Mouse (Mus musculus): ENCODE results near the gene Ppp1r14c. TPM values are rescaled to one million over a fixed set of nuclear protein-coding genes. Genes with fewer than 3 reads are reported as not detected.

The Ppp1r14c gene
- total and polyA plus RNA-seq, 3 experiments: not detected

DNA sequence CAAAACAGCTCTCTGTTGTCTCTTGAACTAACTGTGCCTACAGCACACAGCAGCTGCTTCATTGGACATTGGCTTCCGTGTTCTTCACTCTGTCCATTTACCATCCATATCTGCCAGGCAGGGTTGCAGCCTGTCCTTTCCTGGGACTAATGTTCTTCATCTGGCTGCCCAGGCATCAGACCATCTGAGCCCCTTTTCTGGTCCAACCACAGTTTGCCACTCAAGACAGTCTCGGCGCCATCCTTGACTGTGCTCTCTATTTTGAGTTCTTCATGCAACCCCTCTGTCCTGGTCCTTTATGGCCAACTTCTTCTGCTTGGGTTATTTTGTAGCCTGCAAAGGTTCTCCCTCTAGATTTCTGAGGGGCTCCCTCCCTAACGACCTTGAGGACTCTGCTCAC, 38.5 kb downstream of the Ppp1r14c start:
- TF ChIP-seq EP300 (IDR thresholded peaks at IDR 0.05; ENCODE audit: low read length) (no peak), MYC (IDR thresholded peaks at IDR 0.05; ENCODE audit: low read depth, low read length) (no peak), CTCF (conservative IDR thresholded peaks at IDR 0.05 in 1 of 2, IDR thresholded peaks at IDR 0.05 in 1 of 2; ENCODE audit: low read depth in 2 of 2, low read length in 2 of 2) (no peak), MAX (IDR thresholded peaks at IDR 0.05; ENCODE audit: low read length) (no peak), CHD1 (IDR thresholded peaks at IDR 0.05; ENCODE audit: low read depth, low read length) (no peak), MAZ (IDR thresholded peaks at IDR 0.05; ENCODE audit: low read depth, low read length) (no peak), CHD2 (IDR thresholded peaks at IDR 0.05; ENCODE audit: low read length) (no peak), ZC3H11A (IDR thresholded peaks at IDR 0.05; ENCODE audit: low read depth, low read length) (no peak), RCOR1 (conservative IDR thresholded peaks at IDR 0.05; ENCODE audit: low read depth, low read length) (no peak), GABPA (IDR thresholded peaks at IDR 0.05; ENCODE audit: insufficient replicate concordance, low read depth, low read length) (no peak), JUN (IDR thresholded peaks at IDR 0.05; ENCODE audit: insufficient read depth, low read depth, low read length) (no peak), MXI1 (IDR thresholded peaks at IDR 0.05; ENCODE audit: low read depth, low read length) (no peak), NELFE (IDR thresholded peaks at IDR 0.05; ENCODE audit: low read depth, low read length) (no peak), MAFK (IDR thresholded peaks at IDR 0.05; ENCODE audit: insufficient replicate concordance, low read length) (no peak), E2F4 (IDR thresholded peaks at IDR 0.05; ENCODE audit: insufficient replicate concordance, low read depth, low read length) (no peak), POLR2A (IDR thresholded peaks at IDR 0.05; ENCODE audit: low read depth, low read length) (no peak), SMC3 (IDR thresholded peaks at IDR 0.05; ENCODE audit: low read depth, low read length) (no peak), USF1 (IDR thresholded peaks at IDR 0.05; ENCODE audit: low read depth, low read length) (no peak)
- Histone ChIP-seq H3K27me3 (replicated peaks) (no peaks in the 10 kb centered on the region), H3K9me3 (replicated peaks; ENCODE audit: low read length) (no peaks in the 10 kb centered on the region), H3K4me1 (ENCODE audit: control insufficient read depth in 1 of 2, insufficient read depth in 2 of 2) (peaks cover 0 to 27% of the 10 kb centered on the region in 2 experiments; a peak in 2 of 4 replicates), H3K79me2 (replicated peaks; ENCODE audit: control insufficient read depth, extremely low read depth, insufficient read depth, poor library complexity, severe bottlenecking) (no peaks in the 10 kb centered on the region), H3K36me3 (replicated peaks in 1 of 2; ENCODE audit: control insufficient read depth in 1 of 2, insufficient read depth in 1 of 2, low read length in 1 of 2) (no peaks in the 10 kb centered on the region), H3K4me3 (replicated peaks in 1 of 3; ENCODE audit: low read depth in 2 of 3, low read length in 2 of 3, poor library complexity in 1 of 3) (no peak overlapping the region), H3K27ac (ENCODE audit: insufficient read depth, low read depth) (no peak overlapping the region), H3K9ac (ENCODE audit: insufficient read depth, low read depth) (no peak overlapping the region), H3K4me2 (ENCODE audit: insufficient read depth, low read depth, poor library complexity, severe bottlenecking) (no peak overlapping the region)
- no peak for DNase-seq (ENCODE audit: extremely low read depth)
- in situ Hi-C loops (cut with MboI; ENCODE audit: low pct_ligation_motif_present, low pct_unique_long_range_greater_than_20kb, low sequenced_read_pairs): no loop called here
- dilution Hi-C loops (cut with MboI; ENCODE audit: extremely low pct_ligation_motif_present, extremely low pct_unique_long_range_greater_than_20kb, low sequenced_read_pairs): no loop called here

DNA sequence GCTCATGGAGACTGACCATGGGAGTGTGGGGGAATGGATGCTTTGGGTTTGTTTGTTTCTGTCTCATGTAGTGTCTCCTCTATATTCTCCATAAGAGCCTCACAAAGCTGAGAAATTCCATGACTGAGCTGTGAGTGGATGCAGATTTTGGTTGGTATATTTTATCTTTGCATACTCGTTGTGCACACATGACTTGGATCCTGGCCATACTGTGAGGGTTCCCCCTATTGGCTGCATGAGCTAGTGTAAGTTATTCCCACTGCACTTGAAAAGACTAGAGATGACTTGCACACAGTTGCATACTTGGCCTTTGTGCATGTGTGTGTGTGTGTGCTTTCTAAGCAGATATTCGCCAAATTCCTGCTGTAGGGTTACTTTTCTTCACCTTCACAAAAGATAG, 40.4 kb downstream of the Ppp1r14c start:
- no peak overlapping the region for H3K4me3 ChIP-seq (replicated peaks in 1 of 3; ENCODE audit: low read depth in 2 of 3, low read length in 2 of 3, poor library complexity in 1 of 3)
- in situ Hi-C loops (cut with MboI; ENCODE audit: low pct_ligation_motif_present, low pct_unique_long_range_greater_than_20kb, low sequenced_read_pairs) (no loop called here), dilution Hi-C loops (cut with MboI; ENCODE audit: extremely low pct_ligation_motif_present, extremely low pct_unique_long_range_greater_than_20kb, low sequenced_read_pairs) (no loop called here)
- no peaks in the 10 kb centered on the region for H3K9me3 ChIP-seq (replicated peaks; ENCODE audit: low read length)
- no peaks in the 10 kb centered on the region for H3K79me2 ChIP-seq (replicated peaks; ENCODE audit: control insufficient read depth, extremely low read depth, insufficient read depth, poor library complexity, severe bottlenecking)
- H3K9ac ChIP-seq (ENCODE audit: insufficient read depth, low read depth): no peak overlapping the region
- H3K4me1 ChIP-seq (ENCODE audit: control insufficient read depth in 1 of 2, insufficient read depth in 2 of 2): peaks cover 0 to 33% of the 10 kb centered on the region in 2 experiments; a peak in 2 of 4 replicates
- DNase-seq (ENCODE audit: extremely low read depth): no peak
- no peak overlapping the region for H3K27ac ChIP-seq (ENCODE audit: insufficient read depth, low read depth)
- H3K36me3 ChIP-seq (replicated peaks in 1 of 2; ENCODE audit: control insufficient read depth in 1 of 2, insufficient read depth in 1 of 2, low read length in 1 of 2): no peaks in the 10 kb centered on the region
- no peaks in the 10 kb centered on the region for H3K27me3 ChIP-seq (replicated peaks)
- TF ChIP-seq CTCF (conservative IDR thresholded peaks at IDR 0.05 in 1 of 2, IDR thresholded peaks at IDR 0.05 in 1 of 2; ENCODE audit: low read depth in 2 of 2, low read length in 2 of 2) (peak in 1 of 2 experiments; percentile 42; a peak in 2 of 4 replicates), IRF4 (IDR thresholded peaks at IDR 0.05; ENCODE audit: low read depth, low read length) (no peak)
- H3K4me2 ChIP-seq (ENCODE audit: insufficient read depth, low read depth, poor library complexity, severe bottlenecking): no peak overlapping the region
